Mouse (Mus musculus) myocyte (in vitro differentiated cells): ENCODE data around the gene Serac1.

Source experiments
- MYOD1 ChIP-seq, 3 experiments: IDR thresholded peaks; one replicate each; pipeline ENCODE4 v1.6.1; 2011; ENCODE audit warnings: control low read depth in 2 of 3, low read depth in 2 of 3, mild to moderate bottlenecking in 2 of 3, moderate library complexity in 1 of 3; ENCODE audit not compliant: insufficient read length in 2 of 3, control insufficient read depth in 1 of 3
- MYOG ChIP-seq, 3 experiments: IDR thresholded peaks; one replicate each; pipeline ENCODE4 v1.6.1; 2011; ENCODE audit warnings: control low read depth in 2 of 3, low read depth in 2 of 3, mild to moderate bottlenecking in 2 of 3; ENCODE audit not compliant: insufficient read length in 2 of 3, control insufficient read depth in 1 of 3, insufficient read depth in 1 of 3
- POLR2A ChIP-seq: IDR thresholded peaks from one replicate; pipeline ENCODE4 v1.6.1; 2011; ENCODE audit warnings: low read depth, mild to moderate bottlenecking, control low read depth, moderate library complexity; ENCODE audit not compliant: insufficient read length
- TCF3 ChIP-seq: IDR thresholded peaks from one replicate; pipeline ENCODE4 v1.6.1; 2011; ENCODE audit warnings: low read depth, control low read depth; ENCODE audit not compliant: insufficient read length
- USF1 ChIP-seq: IDR thresholded peaks from one replicate; pipeline ENCODE4 v1.6.1; 2011; ENCODE audit warnings: low read depth, mild to moderate bottlenecking, control low read depth, moderate library complexity

DNA sequence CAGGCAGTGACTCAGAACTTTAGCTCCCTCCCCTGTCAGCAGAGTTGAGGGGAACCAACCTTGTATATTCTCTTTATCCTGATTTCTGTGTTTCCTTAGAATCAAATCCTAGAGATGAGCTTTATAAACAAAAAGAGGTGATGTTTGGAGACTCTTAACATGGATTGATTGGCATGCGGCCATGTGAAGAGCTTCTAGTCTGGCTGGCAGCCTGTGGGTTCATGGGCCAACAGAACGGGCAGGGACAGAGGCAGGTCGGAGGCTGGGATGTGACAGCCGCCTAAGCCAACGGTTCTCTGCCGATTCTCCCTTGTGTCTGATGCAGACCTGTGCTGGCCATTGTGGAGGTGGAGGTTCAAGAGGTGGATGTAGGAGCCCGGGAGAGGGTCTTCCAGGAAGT is 53.7 kb downstream of the Serac1 start:
- TF ChIP-seq POLR2A (no peak), MYOD1 (IDR thresholded peaks at IDR 0.05; ENCODE audit: control insufficient read depth in 1 of 3, insufficient read length in 2 of 3, low read depth in 2 of 3) (no peak), TCF3 (no peak), USF1 (no peak), MYOG (IDR thresholded peaks at IDR 0.05; ENCODE audit: control insufficient read depth in 1 of 3, insufficient read depth in 1 of 3, insufficient read length in 2 of 3, low read depth in 2 of 3) (no peak)
